Mouse (Mus musculus) mouse trophoblast stem cell (cell line): ENCODE data around the gene Limk1.

Source experiments
- in situ Hi-C, 2 experiments: fragments of 300-500 bp; cut with MseI, MboI; formaldehyde crosslinking; loops; 2 replicates in 1 of 2; 3 replicates in 1 of 2; pipeline ENCODE4 v1.15.1; 2025

Gene Limk1

GRCm38 (mm10) chr5:134632841-134633240 lies 55.6 kb downstream of the Limk1 start:
- in situ Hi-C loops, result no loop called here

GRCm38 (mm10) chr5:134630835-134631234 lies 57.6 kb downstream of the Limk1 start:
- in situ Hi-C loops, result no loop called here

DNA sequence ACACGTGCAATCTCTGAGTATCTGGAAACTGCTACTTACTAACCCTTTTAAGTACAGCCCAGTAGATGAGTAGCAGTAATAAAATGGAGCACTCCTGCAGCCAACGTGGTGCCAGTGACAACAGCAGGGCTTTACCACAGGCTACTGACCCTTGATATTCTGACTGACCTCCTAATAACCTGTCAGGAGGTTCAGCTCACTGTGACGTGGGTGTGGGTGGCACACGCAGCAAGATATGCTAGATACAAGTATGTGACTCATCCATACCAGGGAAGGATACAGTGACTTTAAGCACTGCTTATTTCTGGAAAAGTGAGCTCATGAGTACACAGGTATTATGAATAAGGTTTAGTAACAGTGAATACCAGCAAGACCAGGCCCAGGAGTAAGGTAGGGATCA lies 58.9 kb downstream of the Limk1 start:
- in situ Hi-C loops, result no loop called here

DNA sequence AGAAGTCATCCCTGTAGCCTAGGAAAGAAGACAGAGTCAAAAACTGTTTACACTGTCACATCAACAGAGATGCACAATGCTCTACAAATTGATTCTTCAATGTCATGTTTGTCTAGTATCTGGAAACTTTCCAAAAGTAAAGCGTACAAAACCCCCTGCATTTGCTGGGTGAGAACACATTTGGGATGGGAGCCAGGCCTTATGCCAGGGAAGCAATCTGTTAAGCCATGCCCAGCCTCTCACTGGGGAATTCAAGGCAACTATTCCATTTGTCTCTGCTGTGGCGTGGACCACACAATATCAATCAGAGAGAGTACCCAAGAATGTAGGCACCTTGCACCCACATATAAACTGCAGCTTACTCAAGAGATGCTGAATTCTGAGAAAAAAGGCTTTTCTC lies 66.3 kb downstream of the Limk1 start:
- in situ Hi-C loops, result no loop called here

GRCm38 (mm10) chr5:134621099-134621640 lies 67.2 kb downstream of the Limk1 start:
- in situ Hi-C loops, result no loop called here

- in situ Hi-C loops, result no loop called here
These were observed 67.9 kb downstream of the Limk1 start for GRCm38 (mm10) chr5:134620457-134620856.

- in situ Hi-C loops, result no loop called here
These were observed 71.3 kb downstream of the Limk1 start for GRCm38 (mm10) chr5:134617071-134617470.

DNA sequence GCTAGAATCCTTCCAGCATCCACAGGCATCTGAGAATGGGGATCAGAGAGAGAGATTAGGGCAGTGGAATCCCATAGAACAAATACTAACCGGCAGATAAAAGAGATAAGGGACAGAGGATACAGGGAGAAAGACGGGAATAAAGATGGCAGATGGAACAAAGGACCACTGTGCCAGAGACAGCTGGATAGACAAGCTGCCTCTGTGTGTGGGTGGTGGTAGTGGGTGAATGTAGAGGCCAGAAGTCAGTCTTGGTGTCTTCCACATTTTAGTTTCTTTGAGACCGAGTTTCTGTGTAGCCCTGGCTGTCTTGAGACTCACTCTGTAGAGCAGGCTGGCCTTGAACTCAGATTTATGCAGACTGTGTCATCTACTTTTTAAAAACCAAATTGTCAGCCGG lies 72.6 kb downstream of the Limk1 start:
- in situ Hi-C loops, result no loop called here

DNA sequence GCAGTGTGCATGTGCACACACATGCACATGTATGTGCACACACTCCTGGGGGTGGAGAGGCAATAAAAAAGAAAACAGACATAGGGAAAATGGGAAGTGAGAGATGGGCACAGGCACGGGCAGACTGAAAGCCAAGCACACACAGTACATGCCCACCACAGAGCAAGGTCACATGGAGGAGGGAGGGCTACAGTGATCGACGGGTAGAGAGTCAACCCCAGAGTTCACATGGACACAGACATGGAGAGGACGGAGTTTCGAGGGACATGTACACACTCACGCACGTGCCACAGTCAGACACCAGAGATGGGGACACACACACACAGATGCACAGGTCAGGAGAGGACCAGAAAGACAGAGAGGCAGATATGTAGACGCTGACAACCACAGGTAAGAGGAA lies 73.0 kb downstream of the Limk1 start:
- in situ Hi-C loops, result no loop called here

- in situ Hi-C loops, result no loop called here
These were observed 73.6 kb downstream of the Limk1 start, which contains the start of gene Lat2 for GRCm38 (mm10) chr5:134614802-134615201. Gene Lat2 (minus strand): TSS chr5:134615025.

- in situ Hi-C loops, result no loop called here
These were observed 74.1 kb downstream of the Limk1 start for GRCm38 (mm10) chr5:134614296-134614695.

GRCm38 (mm10) chr5:134613727-134614126 lies 74.7 kb downstream of the Limk1 start:
- in situ Hi-C loops, result no loop called here

- in situ Hi-C loops, result no loop called here
These were observed 76.4 kb downstream of the Limk1 start for GRCm38 (mm10) chr5:134611810-134612521.

GRCm38 (mm10) chr5:134609916-134610643 lies 78.3 kb downstream of the Limk1 start:
- in situ Hi-C loops, result no loop called here

- in situ Hi-C loops, result no loop called here
These were observed 81.3 kb downstream of the Limk1 start for GRCm38 (mm10) chr5:134607121-134607520.

DNA sequence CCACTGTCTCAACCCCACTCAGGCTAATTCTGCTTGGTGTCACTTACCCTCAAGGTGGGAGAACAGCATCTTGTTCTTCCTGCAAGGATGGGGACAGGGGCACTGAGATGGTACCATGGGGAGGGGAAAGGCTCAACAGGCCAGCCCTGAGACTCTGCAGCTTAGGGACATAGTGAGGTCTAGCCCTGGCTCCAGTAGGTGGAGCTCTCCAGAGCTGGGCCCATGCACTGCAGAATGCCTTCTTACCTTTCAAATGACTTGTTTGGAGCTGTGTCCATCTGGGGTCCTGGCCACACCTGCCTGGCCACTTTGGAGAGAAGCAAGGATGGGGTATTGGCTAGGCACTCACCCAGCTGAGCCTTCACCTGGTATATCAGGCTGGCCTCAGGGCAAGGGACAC lies 82.1 kb downstream of the Limk1 start:
- in situ Hi-C loops, result no loop called here
